Mouse (Mus musculus) embryo, embryonic 10.5 days (tissue): ENCODE measurements at regions not wholly inside any gene's neighbourhood (a gene's known extent, or its start where the extent isn't known, plus 50 kb on each side); places are given as distances from the start of the nearest gene placed in this dataset.

ENCODE experiments used
- DNase-seq: peaks from one replicate; pipeline ENCODE4 v3.0.0-alpha.2; 2015; ENCODE audit warnings: low spot score

GRCm38 (mm10) chr3:61740088-61740487 is 374.3 kb upstream of the B430305J03Rik start:
- no peak for DNase-seq

- DNase-seq = peak; percentile 5
Observed at GRCm38 (mm10) chr3:61738528-61738927, 372.8 kb upstream of the B430305J03Rik start.

- no peak for DNase-seq
Observed at GRCm38 (mm10) chr3:61716785-61717184, 351.0 kb upstream of the B430305J03Rik start.

- no peak for DNase-seq
Observed at GRCm38 (mm10) chr3:61687933-61688705, 322.4 kb upstream of the B430305J03Rik start.

- DNase-seq = no peak
Observed at GRCm38 (mm10) chr3:61670874-61671273, 305.1 kb upstream of the B430305J03Rik start.

GRCm38 (mm10) chr3:61656143-61656542 is 290.4 kb upstream of the B430305J03Rik start:
- no peak for DNase-seq

- DNase-seq = no peak
Observed at GRCm38 (mm10) chr3:61628535-61628934, 262.8 kb upstream of the B430305J03Rik start.

- no peak for DNase-seq
Observed at GRCm38 (mm10) chr3:61628099-61628498, 262.3 kb upstream of the B430305J03Rik start.

GRCm38 (mm10) chr3:61623954-61624487 is 258.3 kb upstream of the B430305J03Rik start:
- DNase-seq = peak; percentile 13

GRCm38 (mm10) chr3:61605469-61605868 is 239.7 kb upstream of the B430305J03Rik start:
- DNase-seq = no peak

- no peak for DNase-seq
Observed at GRCm38 (mm10) chr3:61602891-61603290, 237.1 kb upstream of the B430305J03Rik start.

- no peak for DNase-seq
Observed at GRCm38 (mm10) chr3:61595574-61595973, 229.8 kb upstream of the B430305J03Rik start.

GRCm38 (mm10) chr3:61592342-61592741 is 226.6 kb upstream of the B430305J03Rik start:
- no peak for DNase-seq

GRCm38 (mm10) chr3:61583669-61584068 is 217.9 kb upstream of the B430305J03Rik start:
- DNase-seq = no peak

- no peak for DNase-seq
Observed at GRCm38 (mm10) chr3:61582927-61583326, 217.2 kb upstream of the B430305J03Rik start.

- DNase-seq = no peak
Observed at GRCm38 (mm10) chr3:61580252-61580651, 214.5 kb upstream of the B430305J03Rik start.

GRCm38 (mm10) chr3:61537113-61537512 is 171.4 kb upstream of the B430305J03Rik start:
- no peak for DNase-seq

- no peak for DNase-seq
Observed at GRCm38 (mm10) chr3:61535751-61536150, 170.0 kb upstream of the B430305J03Rik start.

- DNase-seq = no peak
Observed at GRCm38 (mm10) chr3:61503178-61503577, 137.4 kb upstream of the B430305J03Rik start.

- no peak for DNase-seq
Observed at GRCm38 (mm10) chr3:61494835-61495234, 129.1 kb upstream of the B430305J03Rik start.

GRCm38 (mm10) chr3:61486808-61487389 is 121.1 kb upstream of the B430305J03Rik start:
- no peak for DNase-seq

- no peak for DNase-seq
Observed at GRCm38 (mm10) chr3:61478861-61479584, 113.3 kb upstream of the B430305J03Rik start.

- DNase-seq = no peak
Observed at GRCm38 (mm10) chr3:61475018-61475417, 109.3 kb upstream of the B430305J03Rik start.
